Mouse (Mus musculus) ovary, postnatal 14 days (tissue): ENCODE measurements around the gene Cxcr4.
A peak's percentile ranks its signal among the peaks of the same experiment; 100 is the strongest.

ENCODE experiments used
- DNase-seq: peaks from one replicate; pipeline ENCODE4 v3.0.0; 2022; ENCODE audit warnings: low spot score

Cxcr4 gene

DNA sequence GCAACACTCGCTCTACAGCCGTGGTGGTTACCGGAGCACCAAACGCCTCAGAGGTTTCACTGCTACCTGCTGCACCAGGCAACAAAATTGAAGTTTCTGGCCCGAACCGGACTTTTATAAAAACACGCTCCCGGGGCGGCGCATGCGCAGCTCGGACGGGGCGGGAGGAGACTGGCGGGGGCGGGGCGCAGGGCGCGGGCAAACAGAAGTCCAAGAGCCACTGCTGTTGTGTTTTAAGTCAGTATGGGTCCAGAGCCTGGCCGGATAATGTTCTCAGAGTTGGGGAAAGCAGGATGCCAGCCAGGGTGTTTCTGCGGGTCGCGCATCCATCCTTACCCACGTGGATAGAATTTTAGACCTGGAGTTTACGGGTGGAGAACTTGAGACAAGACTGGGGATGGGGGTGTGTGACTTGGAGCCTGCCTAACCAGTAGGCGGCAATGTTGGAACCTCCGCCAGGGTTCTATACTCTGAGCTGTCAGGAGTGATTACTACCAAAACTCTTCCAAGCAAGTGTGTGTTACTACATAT lies at the start of gene Cxcr4:
Gene Cxcr4 (minus strand): TSS at position 83 of the 531 bp plus-strand sequence.
- peak; percentile 77 for DNase-seq

GRCm38 (mm10) chr1:128639707-128640107 lies 47.6 kb upstream of the Cxcr4 start:
- DNase-seq: no peak

GRCm38 (mm10) chr1:128637230-128637740 lies 45.2 kb upstream of the Cxcr4 start:
- no peak for DNase-seq

- DNase-seq: no peak
Observed at GRCm38 (mm10) chr1:128636258-128637229, 44.5 kb upstream of the Cxcr4 start.

DNA sequence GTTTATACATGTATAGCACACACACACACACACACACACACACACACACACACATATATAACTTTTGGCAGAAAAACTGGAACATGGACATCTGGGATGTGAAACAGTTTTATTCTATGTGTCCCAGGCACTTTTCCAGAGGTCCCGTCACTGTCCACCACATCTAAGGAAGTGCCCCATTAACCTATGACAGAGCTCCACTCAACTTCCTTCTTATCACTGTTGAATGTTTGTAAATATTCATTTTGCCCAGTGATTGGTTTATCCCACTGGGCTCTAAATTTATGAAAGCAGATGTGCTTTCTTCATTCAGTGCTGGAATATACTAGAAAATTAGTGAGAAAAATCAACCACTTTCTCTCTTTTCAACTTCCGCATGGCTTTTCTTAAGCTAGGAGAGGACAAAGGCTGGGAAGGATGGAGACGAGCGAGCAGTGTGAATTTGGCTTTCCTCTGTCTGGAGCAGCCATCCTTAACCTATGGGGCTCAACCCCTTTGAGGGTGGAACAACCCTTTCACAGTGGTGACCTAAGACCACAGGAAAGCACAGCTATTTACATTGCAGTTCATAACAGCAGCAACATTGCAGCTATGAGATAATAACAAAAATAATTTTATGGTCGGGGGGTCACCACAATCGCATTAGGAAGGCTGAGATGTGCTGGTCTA lies 41.8 kb upstream of the Cxcr4 start:
- DNase-seq: no peak

DNA sequence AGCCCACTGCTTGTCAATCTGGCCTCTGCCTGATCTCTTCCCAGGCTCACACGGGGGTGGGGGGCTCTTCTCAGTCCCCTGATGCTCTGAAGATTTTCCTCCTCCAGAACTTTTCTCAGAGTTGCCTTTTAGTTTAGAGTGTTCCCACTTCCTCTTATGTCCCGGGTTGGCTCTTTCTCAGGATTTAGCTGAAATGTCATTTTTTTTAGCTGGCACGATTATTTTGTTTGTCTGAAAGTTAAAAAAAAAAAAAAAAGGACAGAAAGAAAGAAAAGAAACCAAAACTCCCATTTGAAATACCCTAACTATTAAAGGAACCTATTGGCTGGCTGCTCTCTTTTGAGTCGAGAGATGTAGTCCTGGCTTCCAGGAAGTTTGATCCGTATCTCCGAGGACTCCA lies 40.4 kb upstream of the Cxcr4 start:
- DNase-seq: no peak

DNA sequence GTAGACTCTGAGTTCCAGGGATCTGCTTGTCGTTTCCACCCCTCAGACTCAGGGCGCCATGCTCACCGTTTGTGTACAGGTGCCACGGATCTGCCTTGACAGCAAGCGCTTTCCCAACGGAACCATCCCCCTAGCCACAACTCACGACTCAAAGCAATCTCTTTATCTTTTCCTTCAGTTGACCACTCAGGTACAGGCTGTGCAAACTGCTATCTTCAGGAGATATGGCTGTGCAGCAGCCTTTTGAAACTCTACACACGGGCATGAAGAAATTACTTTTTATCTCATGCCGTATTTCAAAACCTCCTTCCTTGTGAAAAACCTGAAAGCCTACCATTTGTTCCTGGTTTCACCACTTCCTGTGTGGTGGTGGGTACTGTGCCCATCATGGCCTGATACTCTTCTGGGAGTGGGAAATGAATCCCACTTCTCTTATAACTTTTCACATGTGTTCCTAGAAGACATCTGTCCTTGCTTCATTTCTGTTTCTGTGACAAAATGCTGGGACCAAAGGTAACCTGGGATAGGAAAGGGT lies 34.1 kb upstream of the Cxcr4 start:
- no peak for DNase-seq

DNA sequence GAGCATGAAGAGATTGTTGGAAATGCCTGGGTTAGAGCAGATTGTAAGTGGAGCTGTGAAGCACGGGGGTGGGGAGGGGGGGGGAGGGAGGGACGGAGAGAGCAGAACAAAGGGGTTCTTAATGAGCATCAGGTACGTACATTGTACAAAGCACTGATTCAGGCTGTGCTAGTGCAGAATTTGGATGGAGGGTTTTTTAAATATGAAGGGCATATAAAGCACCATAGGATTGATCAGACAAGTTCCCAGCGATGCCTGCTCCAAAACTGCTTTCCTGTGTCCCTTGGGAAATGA lies 31.4 kb upstream of the Cxcr4 start:
- DNase-seq: no peak

- DNase-seq: no peak
Observed at GRCm38 (mm10) chr1:128622867-128623593, 30.9 kb upstream of the Cxcr4 start.

DNA sequence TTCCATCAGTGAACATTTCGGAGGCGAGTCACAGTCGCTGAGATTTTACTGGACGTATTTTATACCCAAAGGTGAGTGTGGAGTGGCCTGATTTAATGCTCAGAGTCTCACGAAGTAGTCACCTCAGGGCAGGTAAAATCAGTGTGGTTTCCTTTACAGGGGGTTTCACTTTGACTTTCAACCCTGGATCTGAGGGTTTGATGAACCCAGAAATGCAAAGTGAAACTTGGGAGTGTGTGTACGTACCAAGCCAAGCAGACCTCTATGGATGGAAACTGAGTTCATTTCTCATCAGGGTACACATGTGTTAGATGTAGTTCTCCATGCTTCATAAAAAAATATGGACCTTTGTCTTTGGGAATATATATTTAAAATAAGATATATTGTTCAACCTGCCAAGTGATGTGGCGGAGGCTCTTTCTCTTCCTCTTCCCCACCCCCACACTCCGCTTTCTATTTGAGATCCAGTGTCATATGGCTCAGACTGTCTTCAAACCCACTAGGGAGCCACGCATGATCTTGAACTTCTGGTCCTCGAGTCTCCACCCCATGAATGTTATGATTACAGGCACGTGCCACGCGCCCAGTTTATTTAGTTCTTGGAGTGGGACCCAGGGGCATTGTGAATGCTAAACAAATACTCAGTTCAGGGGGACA lies 25.7 kb upstream of the Cxcr4 start:
- DNase-seq: no peak

DNA sequence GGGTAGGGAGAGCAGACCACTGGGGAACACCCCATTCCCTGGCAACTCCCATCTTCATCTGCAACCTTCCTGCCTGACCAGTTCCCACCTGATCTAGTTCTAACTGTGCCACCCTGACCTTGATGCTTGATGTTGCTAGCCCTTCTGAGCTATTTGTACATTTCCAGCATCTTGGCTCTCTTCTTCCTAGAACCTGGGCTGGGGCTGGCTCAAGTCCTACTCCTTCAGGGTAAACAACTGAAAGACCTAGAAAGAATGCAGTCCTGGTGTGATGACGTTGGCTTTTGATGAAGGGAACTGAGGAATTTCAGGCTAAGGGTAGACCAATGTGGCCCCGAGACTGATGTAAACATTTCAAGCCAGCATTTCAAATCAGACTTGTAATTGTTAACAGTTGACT lies 24.5 kb upstream of the Cxcr4 start:
- no peak for DNase-seq

GRCm38 (mm10) chr1:128615459-128615806 lies 23.3 kb upstream of the Cxcr4 start:
- DNase-seq: no peak

DNA sequence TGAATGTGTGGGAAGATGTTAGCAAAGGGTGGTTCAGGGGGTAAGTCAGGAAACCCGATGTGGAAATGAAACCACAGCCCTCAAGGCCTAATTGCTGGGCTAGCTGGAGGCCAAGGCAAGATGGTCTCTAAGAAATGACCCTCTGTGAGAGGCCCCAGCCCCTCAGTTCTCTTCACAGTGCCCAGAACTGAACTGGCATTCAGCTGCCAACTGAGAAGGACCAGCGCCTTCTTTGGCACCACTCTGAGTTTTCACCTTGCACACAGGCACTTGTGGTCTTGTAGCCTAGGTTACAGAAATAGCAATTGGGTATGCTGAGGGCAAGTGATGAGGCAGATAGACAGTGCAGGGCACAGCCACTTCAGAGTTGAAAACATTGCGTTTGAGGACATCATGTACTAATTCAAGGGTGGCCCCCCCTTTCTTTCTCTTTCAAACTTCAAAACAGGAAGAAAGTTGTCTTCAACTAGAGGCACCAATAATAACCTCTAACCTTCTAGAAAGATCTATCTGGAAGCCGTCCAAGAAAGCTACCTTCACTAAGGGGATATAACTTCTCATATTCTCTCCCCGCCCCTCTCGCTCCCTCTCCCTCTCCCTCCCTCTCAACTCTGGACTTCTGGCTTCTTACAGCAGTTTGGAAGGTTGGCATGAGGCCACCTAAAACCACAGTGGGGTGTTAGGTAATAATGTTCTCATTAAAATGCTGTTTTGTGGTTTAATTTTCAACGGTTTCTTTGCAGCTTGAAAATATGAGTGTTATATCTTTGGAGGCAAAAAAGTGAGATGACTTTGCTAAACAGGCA lies 22.8 kb upstream of the Cxcr4 start:
- no peak for DNase-seq

DNA sequence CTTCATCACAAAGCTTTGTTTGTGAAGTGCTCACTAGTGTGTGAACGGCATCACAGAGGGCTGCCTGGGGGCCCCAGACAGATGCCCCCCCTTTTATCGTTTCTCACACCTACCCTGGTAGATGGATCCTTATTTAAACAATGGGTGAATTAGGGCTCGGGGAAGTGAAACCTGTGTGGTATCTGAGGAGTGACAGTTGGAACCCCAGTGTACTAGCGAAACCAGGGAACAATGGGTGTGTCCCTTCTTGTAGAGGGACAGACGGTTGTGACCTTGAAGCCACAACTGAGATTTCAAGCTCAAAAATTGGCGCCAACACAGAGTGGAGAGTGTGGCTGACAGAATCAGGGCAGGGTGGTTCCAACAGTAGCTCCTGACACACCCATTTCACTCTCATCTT lies 16.0 kb upstream of the Cxcr4 start:
- no peak for DNase-seq

- DNase-seq: no peak
Observed at GRCm38 (mm10) chr1:128607423-128607822, 15.3 kb upstream of the Cxcr4 start.

- DNase-seq: no peak
Observed at GRCm38 (mm10) chr1:128605794-128606193, 13.7 kb upstream of the Cxcr4 start.

DNA sequence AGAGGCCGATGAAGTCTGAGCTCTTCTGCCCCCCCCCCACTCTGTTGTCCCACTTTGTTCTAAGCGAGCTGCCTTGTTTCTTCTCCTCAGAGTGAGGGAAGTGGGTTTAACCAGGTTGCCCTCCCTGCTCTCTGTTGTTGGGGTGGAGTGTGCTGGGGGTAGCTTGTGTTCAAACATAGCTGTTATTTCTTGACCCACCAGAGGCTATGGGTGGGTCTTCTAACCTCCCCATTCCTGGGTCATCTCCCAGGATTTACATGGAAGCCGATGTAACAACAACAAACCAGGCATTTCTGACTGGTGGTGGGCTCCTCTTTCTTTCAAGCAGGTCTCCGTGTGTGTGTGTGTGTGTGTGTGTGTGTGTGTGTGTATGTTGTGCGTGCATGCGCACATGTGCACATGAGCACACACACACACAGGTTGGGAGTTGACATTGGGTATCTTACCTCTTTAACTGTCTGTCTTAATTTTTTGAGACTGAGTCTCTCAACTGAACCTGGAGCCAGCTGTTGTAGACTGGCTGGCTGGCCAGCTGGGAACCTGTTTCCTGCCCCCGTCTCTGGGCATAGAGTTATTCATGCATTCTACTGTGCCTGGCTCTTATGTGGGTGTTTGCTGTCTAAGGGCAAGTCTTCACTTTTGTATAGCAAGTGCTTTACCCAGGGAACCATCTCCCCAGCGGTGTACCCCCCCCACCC lies 10.7 kb upstream of the Cxcr4 start:
- DNase-seq: no peak

DNA sequence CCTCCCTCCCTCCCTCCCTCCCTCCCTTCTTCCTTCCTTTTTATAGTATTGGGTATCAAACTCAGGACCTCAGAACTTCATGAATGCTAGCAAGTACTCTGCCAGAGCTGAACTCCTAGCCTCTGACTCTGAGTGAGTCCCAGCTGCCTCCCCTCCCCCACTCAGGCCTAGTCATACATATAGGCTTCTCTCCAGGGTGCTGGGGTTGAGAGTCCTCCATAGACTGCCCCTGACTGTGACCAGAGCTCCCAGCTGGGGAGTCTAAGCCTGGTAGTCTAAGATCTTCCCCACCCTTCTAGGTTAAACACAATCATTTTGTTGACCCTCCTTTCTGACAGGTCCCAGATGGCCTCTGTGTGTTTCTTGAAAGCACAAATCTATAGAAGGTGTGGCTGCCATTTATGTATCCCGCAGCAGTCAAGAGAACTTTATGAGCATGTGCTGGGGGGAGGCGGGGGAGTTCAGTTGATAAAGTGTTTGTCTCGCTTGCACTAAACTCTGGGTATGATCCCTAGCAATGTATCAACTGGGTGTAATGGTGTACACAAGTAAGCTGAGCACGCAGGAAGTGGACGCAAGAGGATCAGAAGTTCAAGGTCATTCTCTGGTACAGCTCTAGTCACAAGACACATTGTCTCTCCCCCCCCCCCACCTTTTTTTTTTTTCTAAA lies 10.1 kb upstream of the Cxcr4 start:
- no peak for DNase-seq

GRCm38 (mm10) chr1:128601307-128601706 lies 9.2 kb upstream of the Cxcr4 start:
- no peak for DNase-seq

- DNase-seq: no peak
Observed at GRCm38 (mm10) chr1:128600549-128600948, 8.5 kb upstream of the Cxcr4 start.
